Mouse (Mus musculus) MEL (cell line): ENCODE data around the gene Dapk3.

Experiments
- CHD2 ChIP-seq: IDR thresholded peaks from 2 replicates; pipeline ENCODE4 v1.6.1; 2011; ENCODE audit warnings: low read length, improper control_type of control experiment
- CTCF ChIP-seq, 3 experiments: IDR thresholded peaks in 2 of 3; conservative IDR thresholded peaks in 1 of 3; 2 replicates each; pipeline ENCODE4 v1.5.1; 2011 to 2012; ENCODE audit warnings: low read length in 3 of 3, low read depth in 2 of 3, mild to moderate bottlenecking in 2 of 3, improper control_type of control experiment in 1 of 3, inconsistent platforms in 1 of 3, mixed read lengths in 1 of 3, moderate library complexity in 1 of 3; ENCODE audit not compliant: control insufficient read depth in 1 of 3, insufficient read depth in 1 of 3, poor library complexity in 1 of 3, severe bottlenecking in 1 of 3
- E2F4 ChIP-seq: IDR thresholded peaks from 2 replicates; pipeline ENCODE4 v1.6.1; 2011; ENCODE audit warnings: low read depth, low read length, improper control_type of control experiment, borderline replicate concordance
- EP300 ChIP-seq, 2 experiments: IDR thresholded peaks; 2 replicates each; pipeline ENCODE4 v1.6.1; 2011; ENCODE audit warnings: improper control_type of control experiment in 2 of 2, low read length in 2 of 2, low read depth in 1 of 2, mild to moderate bottlenecking in 1 of 2
- MYC ChIP-seq: IDR thresholded peaks from 2 replicates; pipeline ENCODE4 v1.6.1; 2011; ENCODE audit warnings: low read depth, mild to moderate bottlenecking, low read length, improper control_type of control experiment, moderate library complexity
- POLR2A ChIP-seq, 2 experiments: IDR thresholded peaks; 2 replicates each; pipeline ENCODE4 v1.6.1; 2011 to 2012; ENCODE audit warnings: low read length in 2 of 2, mild to moderate bottlenecking in 2 of 2, control low read depth in 1 of 2, improper control_type of control experiment in 1 of 2, low read depth in 1 of 2, moderate library complexity in 1 of 2; ENCODE audit not compliant: control insufficient read depth in 1 of 2, insufficient read depth in 1 of 2, poor library complexity in 1 of 2
- POLR2AphosphoS2 ChIP-seq: IDR thresholded peaks from 2 replicates; pipeline ENCODE4 v1.6.1; 2011; ENCODE audit warnings: low read length, improper control_type of control experiment
- RAD21 ChIP-seq: IDR thresholded peaks from 2 replicates; pipeline ENCODE4 v1.6.1; 2011; ENCODE audit warnings: mild to moderate bottlenecking, low read depth, low read length, improper control_type of control experiment
- RCOR1 ChIP-seq: IDR thresholded peaks from 2 replicates; pipeline ENCODE4 v1.6.1; 2012; ENCODE audit warnings: low read depth, mild to moderate bottlenecking, inconsistent platforms, low read length, improper control_type of control experiment

- TF ChIP-seq CTCF (IDR thresholded peaks at IDR 0.05 in 2 of 3, conservative IDR thresholded peaks at IDR 0.05 in 1 of 3; ENCODE audit: control insufficient read depth in 1 of 3, insufficient read depth in 1 of 3, low read depth in 2 of 3, low read length in 3 of 3, poor library complexity in 1 of 3, severe bottlenecking in 1 of 3): peak; percentile 87 to 93 (median 89)
- no peak for TF ChIP-seq CHD2
- TF ChIP-seq RAD21: no peak; the same call in 1 of the 2 replicates
- TF ChIP-seq EP300 (IDR thresholded peaks at IDR 0.05; ENCODE audit: low read depth in 1 of 2, low read length in 2 of 2): no peak
- peak; percentile 91 for TF ChIP-seq MYC
- no peak for TF ChIP-seq E2F4
- peak; percentile 94 for TF ChIP-seq POLR2AphosphoS2
- no peak for TF ChIP-seq RCOR1
- TF ChIP-seq POLR2A (IDR thresholded peaks at IDR 0.05; ENCODE audit: control insufficient read depth in 1 of 2, insufficient read depth in 1 of 2, low read depth in 1 of 2, low read length in 2 of 2, poor library complexity in 1 of 2): peak in 1 of 2 experiments; percentile 95; a peak in 2 of 4 replicates
Observed at GRCm38 (mm10) chr10:81173132-81173531, 9.7 kb upstream of the Dapk3 start.
